21 mouse cellular contexts compared by ENCODE assay signal in the genomic region with DNA sequence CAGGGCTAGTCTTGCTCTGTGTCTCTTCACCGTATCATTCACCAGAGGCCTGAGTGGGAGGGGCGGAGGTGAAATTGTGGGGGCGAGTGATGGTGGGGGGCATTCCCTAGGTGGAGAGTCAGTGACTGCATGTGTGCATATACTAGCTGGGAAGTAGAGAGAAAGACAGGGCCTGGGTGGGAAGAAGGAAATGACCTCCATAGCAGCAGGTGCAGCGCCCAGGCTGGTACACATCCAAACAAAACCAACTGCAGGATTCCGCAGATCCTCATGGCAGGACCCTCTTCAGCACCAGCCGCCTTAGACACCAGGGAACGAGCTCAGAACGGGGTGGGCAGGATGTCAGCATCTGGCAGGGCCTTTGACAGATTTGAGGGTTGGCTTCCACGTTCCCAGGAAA. TPM values are rescaled to one million over a fixed set of nuclear protein-coding genes. Genes with fewer than 3 reads are reported as not detected.
A peak's percentile ranks its signal among the peaks of the same experiment; 100 is the strongest.
DNase-seq lines count a peak whose midpoint lies in the region; ATAC-seq and TF ChIP-seq lines count a peak whose summit lies in the region.
"Had no signal": no experiment of that assay in that cellular context is flagged by ENCODE, and none has a peak within 500 bp of the region (broad histone marks: within the 10 kb centered on the region; RNA-seq: fewer than 3 reads in every experiment).

No protein-coding gene starts in this region.

- DNase-seq in hindbrain, embryonic 10.5 days (ENCODE audit: low spot score), result no peak
- DNase-seq in hindbrain, postnatal 0 days (ENCODE audit: low spot score), result no peak
- DNase-seq in midbrain, embryonic 10.5 days (ENCODE audit: low spot score), result no peak
- DNase-seq in midbrain, embryonic 11.5 days (ENCODE audit: low spot score, missing footprints), result no peak
- DNase-seq in neural tube, embryonic 10.5 days (ENCODE audit: extremely low spot score, low spot score), result peak; percentile 15
- no peak for DNase-seq in adrenal gland, adult 2 months
- DNase-seq: adrenal gland, adult 8-10 months; adrenal gland, postnatal 36 days; cerebellum, adult 2 months; cerebellum, postnatal 10 days; embryo, embryonic 11 days; gastrocnemius, postnatal 10 days; heart, adult 18-20 months; heart, postnatal 10 days had no signal

- H3K36me3 ChIP-seq in hindbrain, embryonic 10.5 days, result peaks cover 17% of the 10 kb centered on the region
- H3K36me3 ChIP-seq in hindbrain, postnatal 0 days (ENCODE audit: insufficient read depth, low read length), result no peaks in the 10 kb centered on the region
- H3K36me3 ChIP-seq in midbrain, embryonic 10.5 days, result peaks cover 12% of the 10 kb centered on the region
- H3K36me3 ChIP-seq in midbrain, embryonic 11.5 days (ENCODE audit: control insufficient read depth, insufficient read depth, low read length), result 0 out of 2 replicates have a peak, but pooled peaks cover 2% of the 10 kb centered on the region
- no peaks in the 10 kb centered on the region for H3K36me3 ChIP-seq in neural tube, embryonic 15.5 days
- H3K36me3 ChIP-seq: embryonic facial prominence, embryonic 12.5 days; hindbrain, embryonic 15.5 days had no signal

- no peak overlapping the region for H3K4me3 ChIP-seq in hindbrain, embryonic 10.5 days
- H3K4me3 ChIP-seq in hindbrain, postnatal 0 days (ENCODE audit: low read length), result no peak overlapping the region
- no peak overlapping the region for H3K4me3 ChIP-seq in midbrain, embryonic 10.5 days
- H3K4me3 ChIP-seq in midbrain, embryonic 11.5 days (ENCODE audit: low read depth, low read length), result no peak overlapping the region
- H3K4me3 ChIP-seq in neural tube, embryonic 15.5 days (replicated peaks), result no peak overlapping the region
- H3K4me3 ChIP-seq: embryonic facial prominence, embryonic 12.5 days; forebrain, embryonic 15.5 days; heart, embryonic 12.5 days; hindbrain, embryonic 15.5 days had no signal

- TF ChIP-seq CTCF in hindbrain, postnatal 0 days (IDR thresholded peaks at IDR 0.05; ENCODE audit: low read depth), result no peak

- ATAC-seq in hindbrain, postnatal 0 days, result no peak
- ATAC-seq in midbrain, embryonic 11.5 days (ENCODE audit: low FRiP score), result no peak
- no peak for ATAC-seq in neural tube, embryonic 15.5 days (ENCODE audit: low FRiP score)
- ATAC-seq: forebrain, embryonic 15.5 days; inflammation-experienced regulatory T-cells, adult 6 months; intestine, postnatal 0 days had no signal

- 68% methylated on average over 9 of the region's 9 CpGs for WGBS in hindbrain, embryonic 10.5 days
- 53% methylated on average over 9 of the region's 9 CpGs for whole genome bisulfite sequencing in hindbrain, postnatal 0 days
- WGBS in midbrain, embryonic 10.5 days, result 77% methylated on average over 9 of the region's 9 CpGs
- WGBS in midbrain, embryonic 11.5 days, result 68% methylated on average over 9 of the region's 9 CpGs
- 61% methylated on average over 9 of the region's 9 CpGs for WGBS in neural tube, embryonic 15.5 days

- peaks cover 29% of the 10 kb centered on the region for H3K4me1 ChIP-seq in hindbrain, embryonic 10.5 days (replicated peaks)
- H3K4me1 ChIP-seq in hindbrain, postnatal 0 days (ENCODE audit: insufficient read depth, low read length), result peaks cover 5% of the 10 kb centered on the region; the same call in 1 of the 2 replicates
- peaks cover 40% of the 10 kb centered on the region for H3K4me1 ChIP-seq in midbrain, embryonic 10.5 days
- peaks cover 5% of the 10 kb centered on the region; the same call in 1 of the 2 replicates for H3K4me1 ChIP-seq in midbrain, embryonic 11.5 days (ENCODE audit: control insufficient read depth, insufficient read depth, low read length)
- peaks cover 28% of the 10 kb centered on the region for H3K4me1 ChIP-seq in neural tube, embryonic 15.5 days

- H3K9me3 ChIP-seq in hindbrain, embryonic 10.5 days, result no peaks in the 10 kb centered on the region
- no peaks in the 10 kb centered on the region for H3K9me3 ChIP-seq in hindbrain, postnatal 0 days (ENCODE audit: low read length)
- H3K9me3 ChIP-seq in midbrain, embryonic 10.5 days (replicated peaks), result no peaks in the 10 kb centered on the region
- no peaks in the 10 kb centered on the region for H3K9me3 ChIP-seq in midbrain, embryonic 11.5 days (ENCODE audit: control insufficient read depth, low read length)
- no peaks in the 10 kb centered on the region for H3K9me3 ChIP-seq in neural tube, embryonic 15.5 days (replicated peaks)
- H3K9me3 ChIP-seq: embryonic facial prominence, embryonic 12.5 days; forebrain, embryonic 15.5 days; heart, embryonic 12.5 days; hindbrain, embryonic 15.5 days had no signal

- H3K27me3 ChIP-seq in hindbrain, embryonic 10.5 days (ENCODE audit: insufficient read depth, poor library complexity, severe bottlenecking), result no peaks in the 10 kb centered on the region
- H3K27me3 ChIP-seq in hindbrain, postnatal 0 days (ENCODE audit: insufficient read depth, low read length), result no peaks in the 10 kb centered on the region
- H3K27me3 ChIP-seq in midbrain, embryonic 10.5 days (ENCODE audit: low read depth, poor library complexity, severe bottlenecking), result no peaks in the 10 kb centered on the region
- H3K27me3 ChIP-seq in midbrain, embryonic 11.5 days (ENCODE audit: control insufficient read depth, insufficient read depth, low read length), result no peaks in the 10 kb centered on the region
- no peaks in the 10 kb centered on the region for H3K27me3 ChIP-seq in neural tube, embryonic 15.5 days (replicated peaks)
- H3K27me3 ChIP-seq: forebrain, embryonic 15.5 days; heart, embryonic 12.5 days; hindbrain, embryonic 15.5 days had no signal

- H3K27ac ChIP-seq in hindbrain, embryonic 10.5 days, result peak overlapping the region; percentile 9; the same call in 1 of the 2 replicates
- H3K27ac ChIP-seq in hindbrain, postnatal 0 days, result no peak overlapping the region
- peak overlapping the region; percentile 64 for H3K27ac ChIP-seq in midbrain, embryonic 10.5 days (replicated peaks)
- no peak overlapping the region for H3K27ac ChIP-seq in midbrain, embryonic 11.5 days (ENCODE audit: low read depth, low read length)
- no peak overlapping the region for H3K27ac ChIP-seq in neural tube, embryonic 15.5 days (replicated peaks)
- H3K27ac ChIP-seq: embryonic facial prominence, embryonic 12.5 days; forebrain, embryonic 15.5 days; hindbrain, embryonic 15.5 days had no signal

- H3K4me2 ChIP-seq in hindbrain, postnatal 0 days (ENCODE audit: low read depth, low read length), result no peak overlapping the region
- no peak overlapping the region for H3K4me2 ChIP-seq in midbrain, embryonic 11.5 days
- H3K4me2 ChIP-seq in neural tube, embryonic 15.5 days, result no peak overlapping the region
- H3K4me2 ChIP-seq: embryonic facial prominence, embryonic 12.5 days; forebrain, embryonic 15.5 days; heart, embryonic 12.5 days; hindbrain, embryonic 15.5 days had no signal

- H3K9ac ChIP-seq in hindbrain, postnatal 0 days (replicated peaks; ENCODE audit: low read length), result no peak overlapping the region
- H3K9ac ChIP-seq in midbrain, embryonic 11.5 days (ENCODE audit: low read length), result no peak overlapping the region
- H3K9ac ChIP-seq in neural tube, embryonic 15.5 days (replicated peaks), result no peak overlapping the region
- H3K9ac ChIP-seq: embryonic facial prominence, embryonic 12.5 days; forebrain, embryonic 15.5 days; heart, embryonic 12.5 days; hindbrain, embryonic 15.5 days had no signal

RNA-seq across cellular contexts. Expression of a gene that starts 24.8 kb away (rescaled TPM):
- polyA plus RNA-seq in hindbrain, embryonic 10.5 days (2016; fragmentation: Nextera tagmentation; extraction: Ambion mirVana), result 0.42 and 1.1 TPM in 2 replicates
- total RNA-seq in hindbrain, postnatal 0 days (2014; rRNA removed), result 0.93 and 1.9 TPM in 2 replicates
- 0.76 and 0.86 TPM in 2 replicates for polyA plus RNA-seq in hindbrain, postnatal 0 days (2015; fragmentation: Nextera tagmentation; extraction: Ambion mirVana)
- 0.52 and 0.75 TPM in 2 replicates for polyA plus RNA-seq in midbrain, embryonic 10.5 days (2016; fragmentation: Nextera tagmentation; extraction: Ambion mirVana)
- 0.73 and 1.0 TPM in 2 replicates for polyA plus RNA-seq in midbrain, embryonic 11.5 days (2014; fragmentation: Nextera tagmentation; extraction: Ambion mirVana)
- polyA plus RNA-seq in neural tube, embryonic 15.5 days (2015; fragmentation: Nextera tagmentation; extraction: Ambion mirVana), result 0.51 and 1.4 TPM in 2 replicates
- total RNA-seq in adrenal gland, adult 2 months (2021), result 1 to 10 TPM; 1.2 to 2.0 TPM
- polyA plus RNA-seq in adrenal gland, adult 2 months (2012; rRNA removed), result 0.49 and 1.0 TPM in 2 replicates

RNA-seq across cellular contexts. Expression of a gene that starts 52.1 kb away (rescaled TPM):
- 42.4 and 69.1 TPM in 2 replicates for polyA plus RNA-seq in hindbrain, embryonic 10.5 days (2016; fragmentation: Nextera tagmentation; extraction: Ambion mirVana)
- total RNA-seq in hindbrain, postnatal 0 days (2014; rRNA removed), result 15.3 and 18.1 TPM in 2 replicates
- 44.1 and 49.1 TPM in 2 replicates for polyA plus RNA-seq in hindbrain, postnatal 0 days (2015; fragmentation: Nextera tagmentation; extraction: Ambion mirVana)
- polyA plus RNA-seq in midbrain, embryonic 10.5 days (2016; fragmentation: Nextera tagmentation; extraction: Ambion mirVana), result 74.3 and 76.9 TPM in 2 replicates
- polyA plus RNA-seq in midbrain, embryonic 11.5 days (2014; fragmentation: Nextera tagmentation; extraction: Ambion mirVana), result 95.1 and 102 TPM in 2 replicates
- 49.9 and 56.9 TPM in 2 replicates for polyA plus RNA-seq in neural tube, embryonic 15.5 days (2015; fragmentation: Nextera tagmentation; extraction: Ambion mirVana)
- 10 to 100 TPM; 28.8 to 32.0 TPM for total RNA-seq in adrenal gland, adult 2 months (2021)
- 2.2 and 2.5 TPM in 2 replicates for polyA plus RNA-seq in adrenal gland, adult 2 months (2012; rRNA removed)

Comparison
In these comparisons a context has a peak if more than half of its experiments do, and no peak if none do; other contexts are left out.
1. H3K27ac ChIP-seq: peak in hindbrain, embryonic 10.5 days (single experiment) and midbrain, embryonic 10.5 days (single experiment); none in hindbrain, postnatal 0 days (single experiment), midbrain, embryonic 11.5 days (single experiment) and neural tube, embryonic 15.5 days (single experiment).
2. RNA of a gene that starts 52.1 kb away (polyA plus RNA-seq): 95.1 to 102 TPM in midbrain, embryonic 11.5 days, 74.3 to 76.9 TPM in midbrain, embryonic 10.5 days, 49.9 to 56.9 TPM in neural tube, embryonic 15.5 days, 44.1 to 49.1 TPM in hindbrain, postnatal 0 days and 42.4 to 69.1 TPM in hindbrain, embryonic 10.5 days; 2.2 to 2.5 TPM in adrenal gland, adult 2 months; every median in the first group is over 10 times any median in the second.